Mouse (Mus musculus): ENCODE results near the gene Kctd19. TPM values are rescaled to one million over a fixed set of nuclear protein-coding genes. Genes with fewer than 3 reads are reported as not detected.

The Kctd19 gene
- polyA plus RNA-seq, 1 experiment from 2014 or later: not detected

GRCm38 (mm10) chr8:105339886-105340635 is 73.2 kb downstream of the Kctd19 start:
- Histone ChIP-seq H3K9ac (no peak overlapping the region), H3K4me3 (no peak overlapping the region), H3K36me3 (peaks cover 17% of the 10 kb centered on the region; the same call in 1 of the 2 replicates), H3K27ac (no peak overlapping the region), H3K9me3 (replicated peaks) (no peaks in the 10 kb centered on the region), H3K27me3 (no peaks in the 10 kb centered on the region), H3K4me2 (replicated peaks) (no peak overlapping the region), H3K4me1 (0 out of 2 replicates have a peak, but pooled peaks cover 5% of the 10 kb centered on the region)
- ATAC-seq (ENCODE audit: low FRiP score): no peak
- 80% methylated on average over 6 of the region's 6 CpGs for WGBS

GRCm38 (mm10) chr8:105338992-105339391 is 74.3 kb downstream of the Kctd19 start:
- H3K36me3 ChIP-seq: peaks cover 25% of the 10 kb centered on the region
- no peak overlapping the region for H3K4me2 ChIP-seq (replicated peaks)
- no peak for ATAC-seq (ENCODE audit: low FRiP score)
- WGBS: 71% methylated on average over 4 of the region's 4 CpGs
- H3K27ac ChIP-seq: no peak overlapping the region
- H3K4me1 ChIP-seq: 0 out of 2 replicates have a peak, but pooled peaks cover 5% of the 10 kb centered on the region
- no peaks in the 10 kb centered on the region for H3K27me3 ChIP-seq
- no peak overlapping the region for H3K4me3 ChIP-seq
- no peak overlapping the region for H3K9ac ChIP-seq
- no peaks in the 10 kb centered on the region for H3K9me3 ChIP-seq (replicated peaks)

GRCm38 (mm10) chr8:105336373-105337130 is 76.8 kb downstream of the Kctd19 start:
- H3K4me1 ChIP-seq: 0 out of 2 replicates have a peak, but pooled peaks cover 5% of the 10 kb centered on the region
- no peaks in the 10 kb centered on the region for H3K9me3 ChIP-seq (replicated peaks)
- H3K4me3 ChIP-seq: no peak overlapping the region
- peaks cover 37% of the 10 kb centered on the region for H3K36me3 ChIP-seq
- no peak overlapping the region for H3K4me2 ChIP-seq (replicated peaks)
- peak; percentile 29; the same call in 1 of the 2 replicates for ATAC-seq (ENCODE audit: low FRiP score)
- H3K9ac ChIP-seq: no peak overlapping the region
- no peaks in the 10 kb centered on the region for H3K27me3 ChIP-seq
- WGBS: 58% methylated on average over 32 of the region's 32 CpGs
- no peak overlapping the region for H3K27ac ChIP-seq

Other genes with a start within 250 kb of the Kctd19 start
- gene Cbfb, start 242.8 kb downstream of the Kctd19 start, polyA plus RNA-seq (2016; fragmentation: Nextera tagmentation; extraction: Ambion mirVana): 66.2 and 72.5 TPM in 2 replicates
- 28.5 and 28.9 TPM in 2 replicates for gene D230025D16Rik, start 188.4 kb downstream of the Kctd19 start, polyA plus RNA-seq (2016; fragmentation: Nextera tagmentation; extraction: Ambion mirVana)
- 7.5 and 9.5 TPM in 2 replicates for gene B3gnt9, start 158.3 kb downstream of the Kctd19 start, polyA plus RNA-seq (2016; fragmentation: Nextera tagmentation; extraction: Ambion mirVana)
- 17.2 and 17.5 TPM in 2 replicates for gene Tradd, start 148.9 kb downstream of the Kctd19 start, polyA plus RNA-seq (2016; fragmentation: Nextera tagmentation; extraction: Ambion mirVana)
- gene Fbxl8, start 148.9 kb downstream of the Kctd19 start, polyA plus RNA-seq (2016; fragmentation: Nextera tagmentation; extraction: Ambion mirVana): 0.97 and 1.4 TPM in 2 replicates
- gene Hsf4, start 143.7 kb downstream of the Kctd19 start, polyA plus RNA-seq (2016; fragmentation: Nextera tagmentation; extraction: Ambion mirVana): 0.23 TPM in 1 of 2 replicates, not detected in the other
- 2.7 and 4.0 TPM in 2 replicates for gene Nol3, start 137.4 kb downstream of the Kctd19 start, polyA plus RNA-seq (2016; fragmentation: Nextera tagmentation; extraction: Ambion mirVana)
- 63.2 and 74.0 TPM in 2 replicates for gene 4931428F04Rik, start 123.6 kb downstream of the Kctd19 start, polyA plus RNA-seq (2016; fragmentation: Nextera tagmentation; extraction: Ambion mirVana)
- gene Exoc3l, start 117.4 kb downstream of the Kctd19 start, polyA plus RNA-seq (2016; fragmentation: Nextera tagmentation; extraction: Ambion mirVana): 12.7 and 15.7 TPM in 2 replicates
- 68.8 and 69.9 TPM in 2 replicates for gene E2f4, start 115.8 kb downstream of the Kctd19 start, polyA plus RNA-seq (2016; fragmentation: Nextera tagmentation; extraction: Ambion mirVana)
- 2.7 and 3.2 TPM in 2 replicates for gene Elmo3, start 107.9 kb downstream of the Kctd19 start, polyA plus RNA-seq (2016; fragmentation: Nextera tagmentation; extraction: Ambion mirVana)
- gene Lrrc29, start 87.2 kb downstream of the Kctd19 start, polyA plus RNA-seq (2016; fragmentation: Nextera tagmentation; extraction: Ambion mirVana): 1.3 TPM in 2 replicates
- gene Tmem208, start 87.1 kb downstream of the Kctd19 start, polyA plus RNA-seq (2016; fragmentation: Nextera tagmentation; extraction: Ambion mirVana): 97.6 and 100 TPM in 2 replicates
- gene Fhod1, start 65.5 kb downstream of the Kctd19 start, polyA plus RNA-seq (2016; fragmentation: Nextera tagmentation; extraction: Ambion mirVana): 1.4 and 2.0 TPM in 2 replicates
- 7.2 and 7.7 TPM in 2 replicates for gene Slc9a5, start 64.7 kb downstream of the Kctd19 start, polyA plus RNA-seq (2016; fragmentation: Nextera tagmentation; extraction: Ambion mirVana)
- gene Plekhg4, start 40.2 kb downstream of the Kctd19 start, polyA plus RNA-seq (2016; fragmentation: Nextera tagmentation; extraction: Ambion mirVana): 0.59 and 0.93 TPM in 2 replicates
- 2.1 and 3.1 TPM in 2 replicates for gene Lrrc36, start 69 bp upstream of the Kctd19 start, polyA plus RNA-seq (2016; fragmentation: Nextera tagmentation; extraction: Ambion mirVana)
- gene Tppp3, start 58.0 kb upstream of the Kctd19 start, polyA plus RNA-seq (2016; fragmentation: Nextera tagmentation; extraction: Ambion mirVana): 162 and 186 TPM in 2 replicates
- 35.8 and 36.1 TPM in 2 replicates for gene Zdhhc1, start 83.4 kb upstream of the Kctd19 start, polyA plus RNA-seq (2016; fragmentation: Nextera tagmentation; extraction: Ambion mirVana)
- 24.2 and 24.7 TPM in 2 replicates for gene Hsd11b2, start 105.3 kb upstream of the Kctd19 start, polyA plus RNA-seq (2016; fragmentation: Nextera tagmentation; extraction: Ambion mirVana)
- gene Atp6v0d1, start 152.5 kb upstream of the Kctd19 start, polyA plus RNA-seq (2016; fragmentation: Nextera tagmentation; extraction: Ambion mirVana): 117 and 127 TPM in 2 replicates
- gene Ripor1, start 191.8 kb upstream of the Kctd19 start, polyA plus RNA-seq (2016; fragmentation: Nextera tagmentation; extraction: Ambion mirVana): 21.7 and 22.6 TPM in 2 replicates
- 132 and 139 TPM in 2 replicates for gene Ctcf, start 223.1 kb upstream of the Kctd19 start, polyA plus RNA-seq (2016; fragmentation: Nextera tagmentation; extraction: Ambion mirVana)
- gene Agrp, start 223.9 kb upstream of the Kctd19 start, polyA plus RNA-seq (2016; fragmentation: Nextera tagmentation; extraction: Ambion mirVana): 1.3 TPM in 2 replicates